Mouse (Mus musculus) 3134 (cell line): ENCODE data around the gene Fbxw8.

Source experiments
- DNase-seq: peaks from one replicate; pipeline ENCODE4 v3.0.0-alpha.2; 2011; ENCODE audit warnings: low spot score; ENCODE audit not compliant: insufficient read length; ENCODE audit errors: extremely low read depth

Gene Fbxw8

DNA sequence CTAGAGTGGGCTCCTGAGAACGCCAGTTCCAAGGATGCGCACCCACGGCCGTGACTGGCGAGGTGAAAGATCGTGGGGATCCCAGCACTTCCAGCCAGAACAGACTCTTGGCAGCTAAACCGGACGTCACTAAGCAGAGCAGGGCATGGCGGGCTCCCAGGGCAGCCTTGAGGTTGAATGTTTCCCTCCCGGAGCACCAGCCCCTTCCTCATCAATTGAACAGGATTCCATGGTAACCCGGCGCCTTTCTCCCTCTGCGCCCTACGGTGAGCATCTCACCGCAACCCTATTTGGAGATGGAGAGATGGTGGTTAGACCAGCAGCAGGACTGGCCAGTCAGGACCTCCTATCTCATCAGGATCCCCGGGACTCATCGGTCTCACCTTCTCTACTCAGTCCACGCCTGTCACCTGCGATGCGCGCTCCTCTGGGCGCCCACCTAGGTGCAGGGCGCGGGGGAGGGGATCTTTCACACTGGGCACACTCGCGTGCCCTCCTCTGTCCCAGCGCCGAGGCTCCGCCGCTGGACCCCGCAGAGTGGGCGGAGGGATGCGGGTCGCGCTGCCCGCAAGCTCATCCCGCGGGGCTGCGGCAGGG lies 128.1 kb downstream of the Fbxw8 start:
- DNase-seq, result no peak

DNA sequence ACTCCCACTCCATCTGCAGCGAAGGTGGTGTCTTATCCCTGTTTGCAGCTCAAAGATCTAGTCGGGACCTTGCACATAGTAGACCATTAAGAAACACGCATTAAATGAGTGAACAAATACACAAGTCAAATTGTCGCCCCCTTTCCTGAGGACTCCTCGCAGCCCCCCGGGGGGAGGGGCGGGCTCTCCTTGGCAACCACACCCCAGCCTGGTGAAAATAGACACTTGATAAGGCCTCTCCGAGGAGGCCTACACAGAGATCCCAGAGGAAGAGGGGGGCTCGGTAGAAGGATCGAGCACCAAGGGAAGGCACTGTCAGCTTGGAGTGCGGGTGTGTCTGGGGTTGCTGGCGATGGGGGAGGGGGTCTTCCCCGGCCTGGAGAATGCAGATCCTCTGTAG lies 128.9 kb downstream of the Fbxw8 start:
- no peak for DNase-seq

DNA sequence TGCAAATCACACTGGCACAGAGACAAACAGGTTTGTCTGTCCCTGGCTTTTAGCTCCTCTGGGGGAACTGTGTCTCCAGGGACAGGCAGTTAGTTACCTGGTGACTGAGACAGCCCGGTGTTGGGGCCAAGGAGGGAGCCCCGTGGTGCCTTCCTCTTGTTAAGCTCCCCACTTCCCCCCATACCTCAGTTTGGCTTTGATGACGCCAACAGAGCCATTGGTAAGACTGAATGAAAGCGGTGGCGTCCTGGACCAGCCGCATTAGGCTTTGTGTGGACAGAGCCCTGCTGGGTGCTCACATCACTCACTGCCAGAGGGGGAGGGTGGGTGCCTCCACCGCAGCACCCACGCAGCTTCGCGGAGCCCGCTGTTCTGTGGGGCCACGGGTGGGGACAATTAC lies 129.4 kb downstream of the Fbxw8 start:
- DNase-seq, result no peak

DNA sequence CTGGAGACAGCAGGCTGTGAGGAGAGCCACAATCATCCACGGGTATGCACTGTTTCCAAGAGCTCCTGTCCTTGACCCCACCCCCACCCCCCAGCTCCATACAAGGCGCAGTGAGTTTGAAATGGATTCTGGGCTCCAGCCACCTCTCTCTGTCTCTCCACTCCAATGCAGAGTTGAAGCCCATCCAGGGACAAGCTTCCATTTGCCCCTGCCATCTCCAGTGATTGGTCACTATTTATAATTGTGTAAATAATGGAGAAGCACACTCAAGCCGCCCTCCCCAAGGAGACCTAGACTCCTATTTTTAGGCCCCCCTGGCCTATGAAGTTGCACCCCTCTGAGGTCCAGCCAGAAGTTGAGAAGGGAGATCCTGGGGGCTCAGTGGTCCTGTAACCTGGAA lies 132.2 kb downstream of the Fbxw8 start:
- DNase-seq, result no peak

GRCm38 (mm10) chr5:118019905-118020304 lies 135.4 kb downstream of the Fbxw8 start:
- no peak for DNase-seq

- no peak for DNase-seq
Observed at GRCm38 (mm10) chr5:118017527-118017926, 137.7 kb downstream of the Fbxw8 start.

DNA sequence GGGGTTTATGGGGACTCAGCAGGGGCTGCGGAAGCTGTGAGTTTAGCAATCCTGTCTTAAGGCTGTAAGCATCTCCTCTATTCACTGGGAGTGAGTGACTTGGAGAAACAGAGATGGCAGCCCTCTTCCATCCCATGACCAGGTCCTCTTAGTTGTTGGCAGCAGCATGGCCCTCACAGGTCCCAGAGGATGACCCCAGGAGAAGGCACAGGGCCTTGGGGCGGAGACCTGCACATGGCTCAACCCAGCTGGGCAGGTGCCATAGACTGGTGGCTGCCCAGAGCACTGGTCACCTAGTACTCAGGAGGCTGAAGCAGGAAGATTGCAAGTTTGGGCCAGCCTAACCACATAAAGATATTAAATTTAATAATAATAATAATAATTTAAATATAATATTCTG lies 139.6 kb downstream of the Fbxw8 start:
- no peak for DNase-seq

DNA sequence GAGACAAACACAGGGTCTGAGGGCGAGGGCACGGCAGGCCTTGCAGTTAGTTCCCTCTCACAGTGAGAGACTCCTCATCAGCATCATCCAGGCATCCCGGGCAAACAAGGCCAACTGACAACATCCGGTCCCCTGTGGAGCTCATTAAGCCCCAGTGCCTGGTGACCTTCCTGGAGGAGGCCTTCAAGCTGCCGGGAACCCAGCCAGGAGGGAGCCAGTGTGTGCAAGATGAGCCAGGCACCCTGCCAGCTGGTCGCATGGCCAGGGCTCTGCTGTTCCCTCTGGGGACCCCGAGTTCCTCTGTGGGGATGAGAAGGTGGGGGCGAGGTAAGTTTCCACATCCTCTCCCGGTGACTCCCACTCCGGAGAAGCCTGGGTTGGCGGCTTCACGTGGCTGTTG lies 140.2 kb downstream of the Fbxw8 start:
- DNase-seq, result no peak
